Mouse (Mus musculus) brain, embryonic 14.5 days (tissue): Measurements from ENCODE around the gene Exoc8.

Experiments used
- CTCF ChIP-seq: fragments of 200-500 bp; IDR thresholded peaks from 2 replicates; pipeline ENCODE4 v1.5.1; 2012; ENCODE audit warnings: inconsistent platforms, mild to moderate bottlenecking, moderate library complexity, borderline replicate concordance; ENCODE audit not compliant: insufficient read depth, insufficient read length; ENCODE audit errors: extremely low read depth
- POLR2A ChIP-seq: fragments of 200-500 bp; IDR thresholded peaks from 2 replicates; pipeline ENCODE4 v1.6.1; 2012; ENCODE audit warnings: mild to moderate bottlenecking, inconsistent platforms, borderline replicate concordance; ENCODE audit not compliant: poor library complexity, insufficient read depth, insufficient read length, severe bottlenecking; ENCODE audit errors: extremely low read depth

DNA sequence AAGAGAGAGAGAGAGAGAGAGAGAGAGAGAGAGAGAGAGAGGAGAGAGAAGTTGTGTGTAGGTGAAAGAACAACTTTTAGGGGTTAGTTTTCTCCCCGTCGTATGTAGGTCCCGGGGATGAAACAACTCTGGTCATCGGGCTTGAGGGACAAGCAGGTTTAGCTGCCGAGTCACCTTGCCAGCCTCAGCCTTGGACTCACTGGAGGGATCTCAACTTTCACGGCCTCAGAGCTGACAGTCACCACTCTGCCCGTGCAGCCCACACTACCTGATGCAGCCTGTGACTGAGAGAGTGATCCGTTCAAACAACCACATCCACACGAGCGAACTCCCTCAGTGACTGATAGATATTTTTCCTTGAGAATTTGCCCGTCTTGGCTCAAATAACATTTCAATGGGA lies 31.5 kb upstream of the Exoc8 start:
- TF ChIP-seq CTCF, result no peak
- no peak for TF ChIP-seq POLR2A
